Mouse (Mus musculus): ENCODE data around the gene Fsip1. TPM values are rescaled to one million over a fixed set of nuclear protein-coding genes. Genes with fewer than 3 reads are reported as not detected.

Fsip1 gene
- polyA plus RNA-seq, 1 experiment: 0.06 TPM

GRCm38 (mm10) chr2:118112438-118112837 is 144.3 kb downstream of the Fsip1 start:
- no peak for DNase-seq (ENCODE audit: low read depth in 1 of 2, low spot score in 2 of 2)
- Histone ChIP-seq H3K27ac (ENCODE audit: insufficient read depth, low read length) (no peak overlapping the region), H3K27me3 (ENCODE audit: control insufficient read depth, insufficient read depth, low read length) (0 out of 2 replicates have a peak, but pooled peaks cover 3% of the 10 kb centered on the region), H3K36me3 (ENCODE audit: control insufficient read depth, insufficient read depth, low read length) (no peaks in the 10 kb centered on the region), H3K4me3 (ENCODE audit: extremely low read depth, insufficient read depth, insufficient read length) (no peak overlapping the region), H3K4me1 (ENCODE audit: control insufficient read depth, insufficient read depth, insufficient read length) (peaks cover 2% of the 10 kb centered on the region; the same call in 1 of the 2 replicates)
- WGBS: 47% methylated on average over 5 of the region's 5 CpGs
- TF ChIP-seq POLR2A (IDR thresholded peaks at IDR 0.05; ENCODE audit: low read depth, low read length): no peak
- TF ChIP-seq CTCF (IDR thresholded peaks at IDR 0.05; ENCODE audit: extremely low read depth, insufficient read depth, insufficient read length, insufficient replicate concordance): no peak

GRCm38 (mm10) chr2:118111488-118112131 is 145.2 kb downstream of the Fsip1 start, which contains the start of gene Thbs1:
Thbs1 (plus strand) TSS chr2:118111876.
- H3K27me3 ChIP-seq (ENCODE audit: control insufficient read depth, insufficient read depth, low read length): 0 out of 2 replicates have a peak, but pooled peaks cover 3% of the 10 kb centered on the region
- peak in 1 of 2 experiments; percentile 25 for DNase-seq (ENCODE audit: low read depth in 1 of 2, low spot score in 2 of 2)
- no peak within 1 kb of the TSS for H3K27ac ChIP-seq (ENCODE audit: insufficient read depth, low read length)
- peak within 1 kb of the TSS; percentile 44 for H3K4me3 ChIP-seq (ENCODE audit: extremely low read depth, insufficient read depth, insufficient read length)
- peaks cover 2% of the 10 kb centered on the region; the same call in 1 of the 2 replicates for H3K4me1 ChIP-seq (ENCODE audit: control insufficient read depth, insufficient read depth, insufficient read length)
- H3K36me3 ChIP-seq (ENCODE audit: control insufficient read depth, insufficient read depth, low read length): no peaks in the 10 kb centered on the region
- 1% methylated on average over 36 of the region's 36 CpGs for WGBS
- TF ChIP-seq CTCF (IDR thresholded peaks at IDR 0.05; ENCODE audit: extremely low read depth, insufficient read depth, insufficient read length, insufficient replicate concordance) (no peak), POLR2A (IDR thresholded peaks at IDR 0.05; ENCODE audit: low read depth, low read length) (no peak)

GRCm38 (mm10) chr2:118111116-118111487 is 145.7 kb downstream of the Fsip1 start:
- Histone ChIP-seq H3K4me3 (ENCODE audit: extremely low read depth, insufficient read depth, insufficient read length) (peak overlapping the region; percentile 39), H3K4me1 (ENCODE audit: control insufficient read depth, insufficient read depth, insufficient read length) (peaks cover 2% of the 10 kb centered on the region; the same call in 1 of the 2 replicates), H3K36me3 (ENCODE audit: control insufficient read depth, insufficient read depth, low read length) (no peaks in the 10 kb centered on the region), H3K27me3 (ENCODE audit: control insufficient read depth, insufficient read depth, low read length) (0 out of 2 replicates have a peak, but pooled peaks cover 3% of the 10 kb centered on the region), H3K27ac (ENCODE audit: insufficient read depth, low read length) (no peak overlapping the region)
- WGBS: 2% methylated on average over 16 of the region's 16 CpGs
- TF ChIP-seq POLR2A (IDR thresholded peaks at IDR 0.05; ENCODE audit: low read depth, low read length): no peak
- peak; percentile 45; the same call in 1 of the 2 replicates for TF ChIP-seq CTCF (IDR thresholded peaks at IDR 0.05; ENCODE audit: extremely low read depth, insufficient read depth, insufficient read length, insufficient replicate concordance)
- peak; percentile 27 to 64 for DNase-seq (ENCODE audit: low read depth in 1 of 2, low spot score in 2 of 2)

GRCm38 (mm10) chr2:118110225-118110915 is 146.4 kb downstream of the Fsip1 start:
- TF ChIP-seq CTCF (IDR thresholded peaks at IDR 0.05; ENCODE audit: extremely low read depth, insufficient read depth, insufficient read length, insufficient replicate concordance): no peak
- no peak for TF ChIP-seq POLR2A (IDR thresholded peaks at IDR 0.05; ENCODE audit: low read depth, low read length)
- Histone ChIP-seq H3K27me3 (ENCODE audit: control insufficient read depth, insufficient read depth, low read length) (0 out of 2 replicates have a peak, but pooled peaks cover 3% of the 10 kb centered on the region), H3K4me1 (ENCODE audit: control insufficient read depth, insufficient read depth, insufficient read length) (peaks cover 2% of the 10 kb centered on the region; the same call in 1 of the 2 replicates), H3K27ac (ENCODE audit: insufficient read depth, low read length) (no peak overlapping the region), H3K36me3 (ENCODE audit: control insufficient read depth, insufficient read depth, low read length) (no peaks in the 10 kb centered on the region), H3K4me3 (ENCODE audit: extremely low read depth, insufficient read depth, insufficient read length) (no peak overlapping the region)
- WGBS: 59% methylated on average over 17 of the region's 17 CpGs
- DNase-seq (ENCODE audit: low read depth in 1 of 2, low spot score in 2 of 2): no peak

- Histone ChIP-seq H3K4me3 (ENCODE audit: extremely low read depth, insufficient read depth, insufficient read length) (no peak overlapping the region), H3K27me3 (ENCODE audit: control insufficient read depth, insufficient read depth, low read length) (no peaks in the 10 kb centered on the region), H3K4me1 (ENCODE audit: control insufficient read depth, insufficient read depth, insufficient read length) (no peaks in the 10 kb centered on the region), H3K36me3 (ENCODE audit: control insufficient read depth, insufficient read depth, low read length) (no peaks in the 10 kb centered on the region), H3K27ac (ENCODE audit: insufficient read depth, low read length) (no peak overlapping the region)
- no peak for DNase-seq (ENCODE audit: low read depth in 1 of 2, low spot score in 2 of 2)
- TF ChIP-seq CTCF (IDR thresholded peaks at IDR 0.05; ENCODE audit: extremely low read depth, insufficient read depth, insufficient read length, insufficient replicate concordance): no peak
- TF ChIP-seq POLR2A (IDR thresholded peaks at IDR 0.05; ENCODE audit: low read depth, low read length): no peak
- 50% methylated on average over 4 of the region's 4 CpGs for WGBS
Observed at GRCm38 (mm10) chr2:118102169-118102568, 154.6 kb downstream of the Fsip1 start.

- no peak for DNase-seq (ENCODE audit: low read depth in 1 of 2, low spot score in 2 of 2)
- Histone ChIP-seq H3K36me3 (ENCODE audit: control insufficient read depth, insufficient read depth, low read length) (no peaks in the 10 kb centered on the region), H3K4me3 (ENCODE audit: extremely low read depth, insufficient read depth, insufficient read length) (no peak overlapping the region), H3K27me3 (ENCODE audit: control insufficient read depth, insufficient read depth, low read length) (no peaks in the 10 kb centered on the region), H3K27ac (ENCODE audit: insufficient read depth, low read length) (no peak overlapping the region), H3K4me1 (ENCODE audit: control insufficient read depth, insufficient read depth, insufficient read length) (no peaks in the 10 kb centered on the region)
- WGBS: 86% methylated on average over 4 of the region's 4 CpGs
- TF ChIP-seq CTCF (IDR thresholded peaks at IDR 0.05; ENCODE audit: extremely low read depth, insufficient read depth, insufficient read length, insufficient replicate concordance): no peak
- no peak for TF ChIP-seq POLR2A (IDR thresholded peaks at IDR 0.05; ENCODE audit: low read depth, low read length)
Observed at GRCm38 (mm10) chr2:118099104-118099503, 157.7 kb downstream of the Fsip1 start.
